Mouse (Mus musculus): ENCODE data around the gene Eva1c. TPM values are rescaled to one million over a fixed set of nuclear protein-coding genes. Genes with fewer than 3 reads are reported as not detected.
A peak's percentile ranks its signal among the peaks of the same experiment; 100 is the strongest.

The Eva1c gene
- total RNA-seq, 1 experiment, result 2.0 TPM

DNA sequence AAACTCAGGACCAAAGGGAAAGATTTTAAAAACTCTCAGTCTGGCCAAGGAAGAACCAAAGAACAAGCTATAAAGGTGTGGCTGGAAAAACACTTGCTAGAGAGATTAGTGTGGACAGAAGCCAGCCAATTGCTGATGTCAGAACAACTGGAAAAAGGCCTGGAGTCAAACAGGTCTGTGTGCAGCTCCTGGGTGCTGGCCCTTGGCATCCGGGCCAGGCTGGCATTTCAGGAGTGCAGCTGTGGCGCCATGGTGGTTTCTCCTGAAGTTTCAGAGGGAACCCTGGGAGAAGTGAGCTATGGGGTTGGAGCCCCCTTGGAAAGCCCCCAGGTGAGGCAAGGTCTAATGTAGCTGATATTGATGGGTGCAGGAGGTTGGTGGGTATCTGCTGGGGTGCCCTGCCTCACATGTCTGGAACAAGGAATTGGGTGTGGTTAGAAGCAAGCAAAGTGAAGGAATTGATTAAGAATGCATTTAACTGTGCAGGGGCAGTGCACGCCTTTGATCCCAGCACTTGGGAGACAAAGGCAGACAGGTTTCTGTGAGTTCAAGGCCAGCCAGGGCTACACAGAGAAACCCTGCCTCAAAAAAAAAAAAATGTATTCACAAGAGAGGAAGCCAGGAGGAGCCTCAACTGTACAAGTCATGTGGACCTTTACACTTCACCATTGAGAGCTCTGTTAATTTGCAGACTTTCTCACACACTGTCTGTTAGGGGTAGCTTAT lies 51.8 kb downstream of the Eva1c start:
- H3K4me3 ChIP-seq (ENCODE audit: insufficient read depth in 1 of 2, low read depth in 1 of 2, low read length in 2 of 2, poor library complexity in 1 of 2, severe bottlenecking in 1 of 2), result no peak overlapping the region
- no peak overlapping the region for H3K9ac ChIP-seq (ENCODE audit: insufficient read depth, low read depth, low read length, poor library complexity, severe bottlenecking)
- no peaks in the 10 kb centered on the region for H3K36me3 ChIP-seq (ENCODE audit: control insufficient read depth, insufficient read depth, low read length, poor library complexity, severe bottlenecking)
- no peaks in the 10 kb centered on the region for H3K9me3 ChIP-seq (ENCODE audit: control insufficient read depth, insufficient read depth, low read depth, low read length)
- in situ Hi-C loops (cut with MboI; ENCODE audit: low sequenced_read_pairs in 2 of 2, unreplicated experiment in 2 of 2), result no loop called here
- H3K4me1 ChIP-seq (ENCODE audit: control insufficient read depth in 2 of 2, insufficient read depth in 2 of 2, low read length in 2 of 2, poor library complexity in 1 of 2), result peaks cover 0 to 2% of the 10 kb centered on the region in 2 experiments; a peak in 1 of 4 replicates
- TF ChIP-seq MAFK (IDR thresholded peaks at IDR 0.05; ENCODE audit: insufficient read depth, low read depth, low read length) (no peak), ZNF384 (IDR thresholded peaks at IDR 0.05; ENCODE audit: low read depth, low read length) (peak; percentile 61; the same call in 1 of the 2 replicates)
- DNase-seq (ENCODE audit: low read depth, low spot score), result no peak
- H3K27ac ChIP-seq (ENCODE audit: insufficient read depth, low read depth, low read length, poor library complexity, severe bottlenecking), result no peak overlapping the region

DNA sequence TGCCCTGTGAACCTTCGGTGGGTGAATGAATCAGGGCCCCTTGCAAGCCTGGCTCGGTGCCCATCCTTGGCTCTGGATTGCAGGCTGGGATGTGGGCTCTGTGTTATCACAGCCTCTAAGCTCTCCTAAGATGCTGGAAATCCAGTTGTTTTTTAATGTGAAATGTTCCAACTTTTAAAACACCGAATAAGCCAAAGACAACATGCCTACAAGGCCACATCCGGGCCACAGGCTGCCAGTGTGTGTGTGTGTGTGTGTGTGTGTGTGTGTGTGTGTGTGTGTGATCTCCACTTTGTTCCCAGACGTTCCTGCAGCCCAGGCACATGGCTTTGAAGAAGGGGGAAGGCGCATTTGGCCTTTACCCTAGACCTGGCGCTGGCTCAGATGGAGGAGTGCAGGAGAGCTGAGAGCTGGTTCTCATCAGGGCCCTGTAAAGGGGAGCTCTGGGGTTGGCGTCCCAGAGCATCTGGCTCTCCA lies 56.0 kb downstream of the Eva1c start:
- H3K9me3 ChIP-seq (ENCODE audit: control insufficient read depth, insufficient read depth, low read depth, low read length), result no peaks in the 10 kb centered on the region
- H3K9ac ChIP-seq (ENCODE audit: insufficient read depth, low read depth, low read length, poor library complexity, severe bottlenecking), result no peak overlapping the region
- TF ChIP-seq MAFK (IDR thresholded peaks at IDR 0.05; ENCODE audit: insufficient read depth, low read depth, low read length) (no peak), ZC3H11A (IDR thresholded peaks at IDR 0.05; ENCODE audit: borderline replicate concordance, low read depth, low read length) (no peak), HCFC1 (IDR thresholded peaks at IDR 0.05; ENCODE audit: borderline replicate concordance, insufficient read depth, low read length) (no peak), CHD2 (IDR thresholded peaks at IDR 0.05; ENCODE audit: low read depth, low read length) (no peak), ZNF384 (IDR thresholded peaks at IDR 0.05; ENCODE audit: low read depth, low read length) (no peak)
- DNase-seq (ENCODE audit: low read depth, low spot score), result no peak
- in situ Hi-C loops (cut with MboI; ENCODE audit: low sequenced_read_pairs in 2 of 2, unreplicated experiment in 2 of 2), result no loop called here
- no peak overlapping the region for H3K4me3 ChIP-seq (ENCODE audit: insufficient read depth in 1 of 2, low read depth in 1 of 2, low read length in 2 of 2, poor library complexity in 1 of 2, severe bottlenecking in 1 of 2)
- H3K36me3 ChIP-seq (ENCODE audit: control insufficient read depth, insufficient read depth, low read length, poor library complexity, severe bottlenecking), result no peaks in the 10 kb centered on the region
- peaks cover 0 to 2% of the 10 kb centered on the region in 2 experiments; a peak in 1 of 4 replicates for H3K4me1 ChIP-seq (ENCODE audit: control insufficient read depth in 2 of 2, insufficient read depth in 2 of 2, low read length in 2 of 2, poor library complexity in 1 of 2)
- no peak overlapping the region for H3K27ac ChIP-seq (ENCODE audit: insufficient read depth, low read depth, low read length, poor library complexity, severe bottlenecking)

DNA sequence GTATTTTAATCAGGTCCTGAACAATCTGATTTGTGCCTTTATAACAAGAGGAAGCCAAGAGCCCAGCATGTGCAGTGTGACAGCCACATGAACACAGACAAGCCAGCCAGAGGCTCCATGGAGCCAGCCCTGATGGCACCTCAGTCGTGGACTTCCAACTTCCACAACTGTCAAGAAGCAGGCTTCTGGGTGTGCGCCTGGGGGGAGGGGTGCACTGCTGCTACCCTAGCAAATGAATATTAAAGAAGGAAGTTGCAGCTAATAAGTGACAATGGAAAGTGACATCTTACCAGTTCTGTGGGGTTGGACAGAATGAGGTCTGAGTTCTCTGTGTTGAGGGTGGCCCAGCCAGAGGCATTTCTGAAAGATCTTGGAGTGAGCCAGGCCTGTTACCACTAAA lies 58.8 kb downstream of the Eva1c start:
- Histone ChIP-seq H3K9me3 (ENCODE audit: control insufficient read depth, insufficient read depth, low read depth, low read length) (no peaks in the 10 kb centered on the region), H3K4me3 (ENCODE audit: insufficient read depth in 1 of 2, low read depth in 1 of 2, low read length in 2 of 2, poor library complexity in 1 of 2, severe bottlenecking in 1 of 2) (no peak overlapping the region), H3K27ac (ENCODE audit: insufficient read depth, low read depth, low read length, poor library complexity, severe bottlenecking) (no peak overlapping the region), H3K9ac (ENCODE audit: insufficient read depth, low read depth, low read length, poor library complexity, severe bottlenecking) (no peak overlapping the region), H3K4me1 (ENCODE audit: control insufficient read depth in 2 of 2, insufficient read depth in 2 of 2, low read length in 2 of 2, poor library complexity in 1 of 2) (no peaks in the 10 kb centered on the region), H3K36me3 (ENCODE audit: control insufficient read depth, insufficient read depth, low read length, poor library complexity, severe bottlenecking) (no peaks in the 10 kb centered on the region)
- no peak for DNase-seq (ENCODE audit: low read depth, low spot score)
- TF ChIP-seq MAFK (IDR thresholded peaks at IDR 0.05; ENCODE audit: insufficient read depth, low read depth, low read length) (no peak), CHD2 (IDR thresholded peaks at IDR 0.05; ENCODE audit: low read depth, low read length) (no peak), HCFC1 (IDR thresholded peaks at IDR 0.05; ENCODE audit: borderline replicate concordance, insufficient read depth, low read length) (no peak), ZNF384 (IDR thresholded peaks at IDR 0.05; ENCODE audit: low read depth, low read length) (no peak), ZC3H11A (IDR thresholded peaks at IDR 0.05; ENCODE audit: borderline replicate concordance, low read depth, low read length) (no peak)
- in situ Hi-C loops (cut with MboI; ENCODE audit: low sequenced_read_pairs in 2 of 2, unreplicated experiment in 2 of 2), result no loop called here

DNA sequence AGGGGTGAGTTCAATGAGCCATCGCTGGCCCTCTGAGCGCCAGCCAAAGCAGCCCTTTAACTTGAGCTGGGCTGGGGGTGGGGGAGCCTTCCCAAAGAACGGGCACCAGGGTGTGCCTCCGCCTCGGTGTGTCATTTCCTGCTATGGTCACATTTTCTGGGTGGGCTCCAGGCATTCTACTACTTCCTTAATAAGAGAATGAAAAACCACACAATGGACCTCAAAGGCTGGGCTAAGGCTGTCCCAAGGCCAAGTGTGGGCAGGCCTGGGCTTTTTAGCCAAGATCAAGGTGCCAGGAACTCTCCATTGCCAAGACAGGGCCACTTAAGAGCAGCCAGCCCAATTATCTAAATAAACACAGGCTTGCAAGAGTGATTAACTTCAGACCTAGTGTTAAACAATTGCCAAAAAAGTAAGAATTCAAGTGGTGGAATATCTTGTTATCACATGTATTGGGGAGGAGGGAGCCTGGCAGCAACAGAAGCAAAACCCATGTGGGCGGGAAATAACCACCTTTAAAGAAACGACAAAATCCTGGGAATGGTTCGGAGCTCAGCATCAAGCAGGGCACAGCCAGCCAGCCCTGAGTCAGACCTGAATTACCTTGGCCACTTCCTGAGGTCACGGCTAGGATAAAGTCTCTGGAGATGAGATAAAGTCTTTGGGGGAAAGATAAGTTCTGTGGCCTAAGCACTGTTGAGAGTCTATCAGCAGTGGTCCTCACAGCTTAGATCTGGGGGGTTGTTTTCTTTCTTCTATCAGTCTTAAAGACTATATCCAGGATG lies 59.5 kb downstream of the Eva1c start:
- no peak overlapping the region for H3K27ac ChIP-seq (ENCODE audit: insufficient read depth, low read depth, low read length, poor library complexity, severe bottlenecking)
- H3K9ac ChIP-seq (ENCODE audit: insufficient read depth, low read depth, low read length, poor library complexity, severe bottlenecking), result no peak overlapping the region
- in situ Hi-C loops (cut with MboI; ENCODE audit: low sequenced_read_pairs in 2 of 2, unreplicated experiment in 2 of 2), result no loop called here
- TF ChIP-seq CHD2 (IDR thresholded peaks at IDR 0.05; ENCODE audit: low read depth, low read length), result no peak
- TF ChIP-seq ZNF384 (IDR thresholded peaks at IDR 0.05; ENCODE audit: low read depth, low read length), result no peak
- no peak for TF ChIP-seq HCFC1 (IDR thresholded peaks at IDR 0.05; ENCODE audit: borderline replicate concordance, insufficient read depth, low read length)
- TF ChIP-seq ZC3H11A (IDR thresholded peaks at IDR 0.05; ENCODE audit: borderline replicate concordance, low read depth, low read length), result no peak
- TF ChIP-seq MAFK (IDR thresholded peaks at IDR 0.05; ENCODE audit: insufficient read depth, low read depth, low read length), result no peak
- no peaks in the 10 kb centered on the region for H3K36me3 ChIP-seq (ENCODE audit: control insufficient read depth, insufficient read depth, low read length, poor library complexity, severe bottlenecking)
- H3K4me1 ChIP-seq (ENCODE audit: control insufficient read depth in 2 of 2, insufficient read depth in 2 of 2, low read length in 2 of 2, poor library complexity in 1 of 2), result no peaks in the 10 kb centered on the region
- H3K9me3 ChIP-seq (ENCODE audit: control insufficient read depth, insufficient read depth, low read depth, low read length), result no peaks in the 10 kb centered on the region
- DNase-seq (ENCODE audit: low read depth, low spot score), result no peak
- H3K4me3 ChIP-seq (ENCODE audit: insufficient read depth in 1 of 2, low read depth in 1 of 2, low read length in 2 of 2, poor library complexity in 1 of 2, severe bottlenecking in 1 of 2), result no peak overlapping the region

Data from ES-E14 (cell line).